ENCODE assay signal across 13 mouse cellular contexts in genomic region chr7:102322137-102322536, GRCm38 (mm10).
"Had no signal": no experiment of that assay in that cellular context is flagged by ENCODE, and none has a peak within 500 bp of the region (broad histone marks: within the 10 kb centered on the region; RNA-seq: fewer than 3 reads in every experiment).

No protein-coding gene starts in this region.

- H3K36me3 ChIP-seq: liver, embryonic 13.5 days; midbrain, embryonic 12.5 days; midbrain, embryonic 15.5 days; neural tube, embryonic 13.5 days had no signal

- H3K27ac ChIP-seq: layer of hippocampus, adult 2 months; liver, embryonic 13.5 days; macrophage; midbrain, embryonic 12.5 days; midbrain, embryonic 15.5 days; neural tube, embryonic 13.5 days had no signal

- DNase-seq: kidney, adult 9 months; kidney, postnatal 25 days; layer of hippocampus, adult 9-11 months; liver, embryonic 13.5 days; lung, adult 2 months; lung, postnatal 14 days; thymus, postnatal 14 days; thymus, postnatal 4 days had no signal

- ATAC-seq: midbrain, embryonic 15.5 days had no signal

- H3K27me3 ChIP-seq: liver, embryonic 13.5 days; midbrain, embryonic 12.5 days; midbrain, embryonic 15.5 days; neural tube, embryonic 13.5 days had no signal

- H3K4me2 ChIP-seq: liver, embryonic 13.5 days; midbrain, embryonic 12.5 days; midbrain, embryonic 15.5 days; neural tube, embryonic 13.5 days had no signal

- H3K9me3 ChIP-seq: liver, embryonic 13.5 days; midbrain, embryonic 12.5 days; midbrain, embryonic 15.5 days; neural tube, embryonic 13.5 days had no signal

- H3K4me1 ChIP-seq: midbrain, embryonic 12.5 days; midbrain, embryonic 15.5 days; neural tube, embryonic 13.5 days had no signal

- H3K9ac ChIP-seq: liver, embryonic 13.5 days; midbrain, embryonic 12.5 days; midbrain, embryonic 15.5 days; neural tube, embryonic 13.5 days had no signal

- H3K4me3 ChIP-seq: layer of hippocampus, adult 2 months; liver, embryonic 13.5 days; midbrain, embryonic 12.5 days; midbrain, embryonic 15.5 days; neural tube, embryonic 13.5 days had no signal
